Mouse (Mus musculus) embryo, embryonic 11 days (tissue): ENCODE measurements at regions not wholly inside any gene's neighbourhood (a gene's known extent, or its start where the extent isn't known, plus 50 kb on each side); places are given as distances from the start of the nearest gene placed in this dataset.
"Not testable (repeated sequence)": the region's sequence is repeated elsewhere in the genome, so short reads cannot be mapped to it uniquely, and the experiment has no call there.

Experiments
- DNase-seq: peaks from one replicate; pipeline ENCODE4 v3.0.0-alpha.2; 2015

DNA sequence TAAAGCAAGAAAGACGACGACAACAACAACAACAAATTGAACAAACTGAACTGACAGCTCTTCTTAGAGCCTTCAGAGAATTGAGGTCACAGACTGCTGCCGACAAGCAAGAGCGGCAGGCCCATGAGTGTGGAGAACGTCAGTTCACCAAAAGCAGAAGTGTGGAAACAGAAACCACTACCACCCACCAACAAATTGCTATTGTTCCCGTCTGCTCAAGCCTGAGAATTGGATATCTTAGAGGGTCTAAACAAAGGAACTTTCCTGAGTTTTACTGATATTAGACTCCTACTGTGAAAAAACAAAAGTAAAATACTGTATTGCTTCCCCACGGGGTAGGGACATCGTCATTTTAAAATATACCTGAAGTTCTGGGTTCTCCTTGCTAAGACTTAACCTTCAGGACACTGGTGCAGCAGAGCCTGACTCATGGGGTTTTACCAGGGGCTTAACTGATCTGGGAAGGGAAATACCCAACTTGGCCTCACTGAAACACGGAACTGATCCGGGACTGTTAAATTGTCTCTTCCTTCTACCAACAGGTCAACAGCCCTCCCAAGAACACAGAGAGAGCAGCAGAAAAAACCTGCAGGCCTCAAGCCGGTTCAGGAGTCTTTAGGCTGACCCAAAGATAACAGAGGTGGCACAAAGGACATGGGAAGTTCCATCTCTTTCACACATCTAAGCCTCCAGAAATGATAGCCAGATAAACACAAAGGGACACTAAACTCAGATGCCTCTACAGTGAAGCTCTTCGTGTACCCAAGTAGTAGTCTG lies 238.1 kb downstream of the Gm5426 start:
- DNase-seq = no peak

DNA sequence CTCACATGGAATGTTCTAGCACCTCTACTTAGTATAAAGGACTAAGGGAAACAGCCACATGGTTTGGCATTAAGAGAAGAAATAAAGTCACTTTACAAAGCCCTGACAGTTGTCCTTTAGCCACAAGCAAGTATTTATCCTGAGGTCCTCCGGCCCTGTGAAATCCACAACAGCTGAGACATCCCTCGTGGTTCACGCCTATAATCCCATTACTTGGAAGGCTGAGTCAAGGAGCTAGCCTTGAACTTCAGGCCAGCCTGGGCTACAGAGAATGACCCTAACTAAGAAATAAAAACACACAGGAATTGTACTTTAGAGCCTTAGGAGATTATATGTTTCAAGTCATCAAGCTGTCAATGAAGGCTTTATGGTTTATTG lies 238.7 kb downstream of the Gm5426 start:
- DNase-seq = no peak

DNA sequence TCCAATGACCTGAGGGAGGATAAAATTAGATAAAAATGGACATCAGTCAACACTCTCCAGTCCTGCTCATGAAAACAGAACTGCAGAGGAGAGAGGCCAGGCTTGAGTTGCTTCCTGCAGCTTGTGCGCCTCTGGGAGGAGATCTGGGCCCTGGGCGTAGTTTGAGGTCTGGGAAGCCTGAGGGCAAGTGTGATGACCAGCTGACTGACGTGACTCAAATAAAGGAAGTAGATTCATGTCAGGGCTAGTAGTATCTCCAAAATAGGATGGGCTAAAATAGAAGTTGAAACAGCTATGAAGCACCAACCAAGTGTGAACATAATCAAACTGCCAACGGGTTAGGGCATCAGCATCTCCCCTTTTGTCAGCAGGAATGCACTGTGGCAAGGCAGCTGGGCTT lies 239.3 kb upstream of the Btg1 start:
- DNase-seq = no peak

DNA sequence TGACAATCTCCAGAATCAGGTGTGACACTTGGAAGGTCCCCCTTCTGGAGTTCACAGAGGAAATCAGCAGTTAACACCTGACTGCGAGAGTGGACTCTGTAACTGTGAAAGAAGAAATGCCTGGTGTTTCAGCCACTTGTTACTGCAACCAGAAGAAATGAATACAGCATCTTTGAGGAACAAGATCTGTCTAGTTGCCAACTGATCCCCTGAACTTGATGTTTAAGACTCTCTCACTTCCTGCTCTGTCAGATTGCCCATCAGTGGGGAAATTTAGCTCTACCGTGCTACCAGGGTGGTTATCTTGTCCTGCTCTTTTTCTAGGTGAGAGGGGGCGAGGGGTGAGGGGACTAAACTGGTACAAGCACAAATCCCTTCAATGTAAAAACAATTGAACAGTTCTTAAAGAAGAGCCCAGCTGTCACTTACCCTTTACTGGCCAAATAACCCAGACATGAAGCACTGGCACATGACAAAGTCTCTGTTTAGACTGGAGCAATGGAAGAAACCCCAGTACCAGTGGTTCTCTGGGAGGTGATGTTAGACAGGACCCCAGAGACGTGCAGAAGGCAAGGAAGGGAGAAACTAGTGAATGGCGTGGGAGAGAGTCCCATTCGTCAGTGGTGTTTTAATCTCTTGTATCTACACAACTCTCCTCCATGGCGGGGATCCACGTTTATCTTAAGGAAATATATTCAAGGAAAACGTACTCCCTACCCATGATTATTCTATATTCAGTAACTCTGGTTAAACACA lies 237.6 kb upstream of the Btg1 start:
- DNase-seq = no peak

DNA sequence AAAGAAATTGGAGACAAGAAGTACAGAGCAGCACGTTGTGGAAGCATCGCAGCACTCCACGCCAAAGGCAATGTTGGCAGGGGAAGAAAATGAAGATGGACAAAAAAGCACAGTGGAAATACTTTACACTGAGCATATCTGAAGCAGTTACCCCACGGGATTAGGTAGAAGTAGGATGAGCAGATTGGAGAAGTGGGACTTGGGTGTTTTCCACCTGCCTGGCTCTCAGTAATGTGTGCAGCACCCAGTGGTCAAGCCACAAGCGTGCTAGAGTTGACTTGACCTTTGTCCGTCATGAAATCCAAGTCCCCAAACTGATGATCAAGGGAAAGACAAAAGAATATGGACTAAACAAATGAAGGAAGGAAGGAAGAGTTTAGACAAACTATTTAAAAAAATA lies 235.1 kb upstream of the Btg1 start:
- no peak for DNase-seq

DNA sequence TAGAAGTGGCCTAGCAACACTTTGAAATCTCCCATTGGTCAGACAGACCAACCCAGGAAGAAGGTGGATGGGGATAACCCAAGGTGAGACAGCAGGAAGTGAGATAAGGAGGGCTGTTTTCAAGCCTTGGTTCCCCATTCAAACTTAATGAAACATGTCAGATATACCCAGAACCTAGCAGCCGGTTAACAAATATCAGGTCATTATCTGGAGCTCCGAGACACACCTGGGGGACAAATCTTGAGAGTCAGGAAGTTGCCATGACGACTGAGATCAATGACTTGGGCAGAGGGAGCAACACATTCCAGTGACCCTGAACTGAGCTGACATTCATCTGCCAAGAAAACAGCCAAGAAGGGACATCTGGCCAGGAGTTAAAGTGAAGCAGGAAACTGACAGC lies 225.1 kb upstream of the Btg1 start:
- DNase-seq = no peak

DNA sequence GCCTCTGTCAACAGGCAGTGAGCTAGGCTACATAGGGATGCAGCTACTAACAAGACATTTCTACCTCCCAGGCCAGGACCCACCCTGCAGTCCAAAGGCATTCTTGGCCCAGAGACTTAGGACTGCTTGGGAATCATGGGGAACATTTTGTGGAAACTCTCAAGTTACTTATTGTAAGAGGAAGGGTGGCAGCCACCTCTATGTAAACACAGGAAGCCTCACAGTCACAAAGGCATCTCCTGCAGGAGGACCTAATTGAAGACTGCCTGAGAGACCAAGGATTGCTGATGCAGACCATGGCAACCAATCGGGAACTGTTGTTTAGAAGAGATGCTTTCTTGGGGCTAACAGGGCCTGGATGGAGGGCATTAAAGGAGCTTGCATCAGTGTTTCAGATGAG lies 224.0 kb upstream of the Btg1 start:
- no peak for DNase-seq

DNA sequence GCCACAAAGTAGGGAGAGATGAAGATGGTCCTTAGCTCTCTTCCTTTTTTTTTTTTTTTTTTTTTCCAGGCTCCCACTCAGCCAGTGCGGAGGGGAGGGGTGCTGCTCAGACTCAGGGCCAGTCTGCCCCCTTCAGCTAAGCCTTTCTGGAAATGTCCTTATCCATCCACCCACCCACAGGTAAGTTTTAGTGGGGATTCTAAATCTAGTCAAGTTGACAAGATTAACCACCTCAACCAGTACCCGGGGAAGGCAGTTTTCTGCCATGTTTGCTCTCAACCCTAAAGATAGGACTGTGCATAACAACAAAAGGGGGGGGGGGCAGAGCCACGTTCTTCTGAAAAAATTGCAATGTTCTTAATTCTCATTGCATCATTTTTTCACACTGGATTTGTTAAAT lies 222.6 kb upstream of the Btg1 start:
- no peak for DNase-seq

DNA sequence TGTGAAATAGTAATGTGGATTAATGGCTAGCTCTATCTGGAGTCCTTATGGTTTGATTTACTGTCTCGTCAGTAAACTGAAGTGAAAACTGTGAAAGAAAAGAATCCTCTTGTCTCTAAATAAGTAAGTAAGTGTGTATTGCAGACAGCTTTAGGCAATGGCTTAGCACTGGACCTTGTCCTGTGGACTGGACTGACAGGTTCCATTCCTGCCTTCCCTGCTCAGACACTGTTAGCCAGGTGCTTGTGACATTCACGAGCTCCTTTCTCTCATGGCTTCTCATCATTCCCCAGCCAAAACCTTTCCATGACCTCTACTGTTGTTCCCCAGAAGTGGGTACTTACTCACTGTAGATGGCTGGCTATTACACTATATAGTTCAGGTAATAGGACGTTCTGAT lies 221.8 kb upstream of the Btg1 start:
- DNase-seq = no peak

DNA sequence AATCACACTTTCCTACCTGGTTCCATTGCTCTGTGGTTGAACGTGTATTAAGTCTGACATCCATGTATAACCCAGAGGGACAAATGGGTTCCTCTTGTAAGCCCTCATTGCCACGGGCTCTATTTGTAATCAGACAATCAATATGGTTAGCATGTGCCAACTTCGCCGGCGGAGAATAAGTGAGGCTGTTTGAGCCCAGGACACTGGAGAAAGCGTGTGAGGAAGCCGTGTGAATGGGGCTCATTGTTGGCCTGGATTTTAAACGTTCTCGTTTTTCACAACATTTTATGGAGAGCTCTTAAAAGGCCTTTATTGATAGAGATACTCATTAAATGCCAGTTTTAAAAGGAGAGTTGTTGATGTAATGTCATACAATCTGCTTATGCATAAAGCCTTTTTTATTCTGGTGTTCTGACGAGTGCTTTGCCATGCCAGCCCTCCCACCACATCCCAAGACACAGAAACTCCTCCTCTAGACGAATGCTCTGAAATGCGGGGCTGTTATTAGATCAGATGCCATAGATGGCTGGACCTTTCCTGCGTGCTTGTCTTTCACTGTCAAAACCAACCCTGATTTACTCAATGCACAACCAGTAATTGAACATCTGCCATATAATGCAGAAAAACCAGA lies 218.8 kb upstream of the Btg1 start:
- no peak for DNase-seq

DNA sequence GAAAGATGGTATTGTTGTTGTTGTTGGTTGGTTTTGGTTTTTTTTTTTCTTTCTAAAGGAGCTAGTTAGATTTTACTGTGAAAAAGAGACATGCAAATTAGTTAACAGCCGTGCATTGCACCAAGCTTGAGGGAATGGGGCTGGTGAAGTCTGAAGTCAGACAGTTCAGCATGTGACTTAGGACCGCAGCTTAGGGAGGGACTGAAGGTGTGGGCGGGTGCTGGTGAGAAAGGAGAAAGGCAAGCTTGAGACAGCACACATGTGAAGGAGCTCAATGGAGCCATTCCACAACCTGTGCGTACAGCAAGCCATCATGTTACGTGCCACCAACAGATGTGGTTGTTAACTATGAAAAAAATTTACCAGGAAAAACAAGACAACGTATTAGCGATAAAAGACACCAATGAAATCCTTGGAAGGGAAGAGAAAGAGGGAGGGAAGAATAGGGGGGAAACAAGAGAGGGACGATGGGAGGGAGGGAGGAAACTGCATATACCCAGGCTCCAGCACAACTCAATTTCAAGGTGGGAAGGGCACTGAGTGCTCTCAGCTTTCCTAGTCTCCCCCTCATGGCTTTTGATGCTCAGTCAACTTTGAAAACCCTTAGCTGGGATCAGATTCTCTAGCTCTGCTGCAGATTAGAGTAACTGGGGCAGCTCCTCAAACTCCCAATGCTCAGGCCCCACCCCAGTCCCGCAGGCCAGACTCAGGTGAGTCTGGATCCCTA lies 218.1 kb upstream of the Btg1 start:
- DNase-seq = no peak

DNA sequence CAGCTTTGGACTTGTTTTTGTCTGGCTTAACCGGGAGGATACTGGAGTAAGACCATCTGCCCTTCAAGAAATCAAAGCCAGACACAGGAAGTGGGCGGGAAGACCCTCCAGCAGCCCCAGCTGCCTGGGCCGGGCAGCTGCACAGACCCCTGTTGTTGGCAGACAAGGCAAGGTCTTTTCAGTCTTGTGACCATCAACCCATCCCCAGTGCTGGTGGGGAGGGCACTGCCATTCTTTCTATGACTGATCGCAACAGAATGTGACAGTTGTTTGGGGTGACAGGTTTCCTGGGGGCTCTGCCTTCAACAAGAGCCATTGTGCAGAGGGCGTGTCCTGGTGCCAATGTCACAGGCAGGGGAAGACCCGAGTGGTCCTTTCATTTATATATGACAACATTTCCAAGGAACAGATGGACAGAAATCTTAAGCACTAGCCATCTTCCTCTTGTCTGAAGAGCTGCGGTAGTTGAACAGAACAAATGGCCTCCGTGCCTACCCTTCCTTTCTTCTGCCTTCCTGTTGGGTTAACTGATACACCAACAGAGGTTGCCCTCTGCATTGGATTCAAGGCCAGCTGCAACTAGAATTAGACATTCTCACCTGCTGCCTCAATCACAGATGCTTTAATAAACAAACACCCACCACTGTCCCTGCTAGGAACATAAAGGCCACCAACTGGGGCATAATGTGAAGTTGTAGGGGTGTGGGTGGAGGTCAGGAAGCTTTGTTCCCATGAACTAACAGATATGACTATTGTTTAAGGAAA lies 217.0 kb upstream of the Btg1 start:
- DNase-seq = peak; percentile 48

DNA sequence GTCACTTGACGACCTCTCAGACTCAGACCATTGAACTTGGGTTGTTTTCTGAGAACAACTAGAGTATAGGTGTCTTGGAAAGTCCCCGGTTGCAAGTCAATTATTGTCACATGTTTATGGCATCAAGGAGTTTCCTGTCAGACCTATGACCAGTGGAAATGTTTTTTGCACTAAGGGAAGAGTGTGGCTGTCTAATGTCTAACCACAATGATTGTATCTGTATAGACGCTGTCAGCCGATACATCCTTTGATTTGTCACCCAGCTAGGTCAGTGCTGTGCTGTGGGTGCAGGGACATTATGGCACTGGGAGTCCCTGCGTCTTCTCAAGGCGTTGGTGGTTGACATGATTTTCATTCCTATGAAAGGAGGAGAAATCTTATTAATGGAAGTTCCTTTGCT lies 216.0 kb upstream of the Btg1 start:
- DNase-seq = no peak

DNA sequence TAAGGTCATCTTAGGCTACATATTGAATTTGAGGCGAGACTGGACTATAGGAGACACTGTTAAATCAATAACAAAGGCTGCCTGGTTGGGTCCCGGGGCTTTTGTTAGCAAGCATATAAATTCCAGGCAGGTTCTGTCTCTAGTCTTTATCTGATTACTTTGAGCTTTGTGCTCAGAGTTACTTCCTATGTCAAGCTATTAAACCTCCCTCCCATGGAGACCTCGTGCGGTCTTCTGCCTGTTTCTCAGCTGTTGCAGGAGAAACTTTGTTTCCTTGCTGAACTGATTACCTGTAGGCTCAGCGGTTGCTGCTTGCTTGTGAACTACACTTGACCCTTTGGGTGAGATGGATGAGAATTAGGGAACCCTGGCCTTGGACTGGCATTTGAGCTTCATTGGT lies 210.5 kb upstream of the Btg1 start:
- DNase-seq = no peak

DNA sequence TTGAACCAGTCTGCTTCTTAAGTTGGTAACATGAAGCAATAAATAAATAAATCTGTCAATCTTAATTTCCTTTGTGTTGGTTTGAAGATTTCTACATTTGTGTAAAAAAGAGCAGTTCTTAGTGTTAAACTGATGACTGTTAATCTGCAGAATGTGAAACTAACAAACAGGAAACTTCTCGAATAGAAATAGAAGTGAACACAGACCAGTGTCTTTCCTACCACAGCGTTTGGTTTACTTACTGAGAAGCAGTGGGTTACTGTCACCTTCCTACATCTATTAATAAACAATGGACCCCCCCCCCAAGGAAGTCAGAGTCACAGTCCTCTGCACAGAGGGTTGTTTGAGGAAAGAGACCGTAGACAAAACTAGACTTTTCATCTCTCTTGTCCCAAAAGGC lies 209.0 kb upstream of the Btg1 start:
- DNase-seq = no peak

DNA sequence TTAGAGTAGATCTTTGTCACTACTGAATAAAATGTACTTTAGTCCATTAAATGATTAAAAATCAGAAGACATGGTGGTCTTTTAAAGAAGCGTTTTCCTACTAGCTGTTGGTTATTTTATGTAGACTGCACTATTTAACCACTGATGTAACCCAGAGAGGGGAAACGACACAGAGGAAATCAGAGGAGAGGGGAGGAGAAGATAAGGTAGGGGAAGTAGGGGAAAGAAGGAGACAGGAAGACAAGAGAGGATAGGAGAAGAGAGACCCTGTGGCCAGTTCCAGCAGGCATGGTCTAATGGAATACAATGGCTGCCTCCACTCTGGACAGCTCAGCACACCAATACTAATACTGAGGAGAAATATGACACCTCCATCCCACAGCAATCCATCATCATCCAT lies 208.6 kb upstream of the Btg1 start:
- no peak for DNase-seq

DNA sequence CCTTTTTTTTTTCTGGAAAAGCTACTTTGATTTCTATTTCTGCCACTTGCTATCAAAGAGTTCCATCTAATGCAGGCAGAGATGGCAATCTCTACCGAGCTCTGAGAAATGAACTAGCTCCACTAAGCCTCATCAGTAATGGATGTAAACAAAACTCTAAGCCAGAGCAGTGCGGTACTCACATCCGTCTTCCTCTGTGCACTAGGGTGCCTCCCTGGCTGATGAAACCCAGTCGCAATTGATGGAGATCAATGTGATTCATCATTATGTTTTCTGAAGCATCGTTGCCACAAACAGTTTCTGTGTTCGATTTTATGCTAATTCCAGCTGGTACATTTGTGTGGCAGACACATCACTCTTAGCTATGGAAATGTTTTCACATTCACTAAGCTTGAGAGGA lies 206.8 kb upstream of the Btg1 start:
- no peak for DNase-seq

DNA sequence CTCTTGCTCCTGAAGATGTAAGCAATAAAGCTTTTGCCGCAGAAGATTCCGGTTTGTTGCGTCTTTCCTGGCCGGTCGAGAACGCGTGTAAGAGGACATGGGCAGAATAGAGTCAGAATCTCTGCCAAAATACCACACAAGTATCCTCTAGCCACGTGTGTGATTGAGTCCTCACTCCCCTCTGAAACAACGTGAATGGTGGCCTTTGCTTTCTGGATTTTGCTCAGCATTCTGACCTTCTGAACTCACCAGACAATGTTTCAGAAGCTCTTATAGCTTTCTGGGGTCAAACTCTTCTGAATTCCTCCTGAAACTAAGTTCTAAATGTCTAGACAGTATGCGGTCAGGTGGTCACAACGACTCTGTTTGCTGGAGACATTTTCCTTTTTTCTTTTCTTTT lies 202.0 kb upstream of the Btg1 start:
- no peak for DNase-seq

DNA sequence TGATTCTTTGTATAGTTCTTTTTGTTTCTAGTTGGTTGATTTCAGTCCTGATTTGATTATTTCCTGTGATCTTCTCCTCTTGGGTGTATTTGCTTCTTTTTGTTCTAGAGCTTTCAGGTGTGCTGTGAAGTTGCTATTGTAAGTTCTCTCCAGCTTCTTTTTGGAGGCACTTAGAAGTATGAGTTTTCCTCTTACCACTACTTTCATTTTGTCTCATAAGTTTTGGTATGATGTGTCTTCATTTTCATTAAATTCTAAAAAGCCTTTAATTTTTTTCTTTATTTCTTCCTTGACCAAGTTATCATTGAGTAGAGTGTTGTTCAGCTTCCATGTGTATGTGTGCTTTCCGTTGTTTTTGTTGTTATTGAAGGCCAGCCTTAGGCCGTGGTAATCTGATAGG lies 195.3 kb upstream of the Btg1 start:
- DNase-seq = not testable (repeated sequence)

DNA sequence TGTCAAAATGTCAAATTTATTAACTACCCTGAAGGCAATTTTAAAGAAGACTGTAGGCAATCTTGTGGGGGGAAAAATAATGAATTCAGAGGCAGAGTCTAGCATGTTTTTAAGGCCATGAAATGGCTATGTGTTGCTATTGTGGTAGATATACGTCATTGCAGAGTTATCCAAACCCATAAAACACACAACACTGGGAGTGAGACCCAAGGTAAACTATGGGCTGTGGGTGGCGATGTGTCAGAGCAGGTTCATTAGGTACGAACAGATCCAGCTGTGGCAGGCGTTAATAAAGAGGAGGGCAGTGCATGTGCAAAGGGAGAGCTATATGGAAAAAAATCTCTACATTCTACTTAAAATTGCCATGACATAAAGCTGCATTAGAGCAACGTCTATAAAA lies 189.4 kb upstream of the Btg1 start:
- no peak for DNase-seq

DNA sequence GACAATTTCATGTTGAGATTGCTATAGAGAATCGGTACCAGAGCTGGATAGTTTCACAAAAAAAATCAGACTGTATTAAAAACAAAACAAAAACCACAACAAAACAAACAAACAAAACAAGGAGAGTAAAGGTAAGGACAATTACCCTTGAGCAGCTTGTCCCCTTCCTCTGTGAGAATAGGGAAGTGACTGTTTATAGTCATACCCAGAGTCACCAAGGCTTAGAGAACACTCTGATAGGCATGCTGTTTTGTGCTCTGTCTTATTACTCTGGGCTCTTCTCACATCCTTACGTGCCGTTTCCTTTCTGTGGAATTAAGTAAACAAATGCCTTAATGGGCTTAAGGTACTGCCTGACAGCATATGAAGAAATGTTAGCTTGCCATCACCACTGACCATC lies 186.7 kb upstream of the Btg1 start:
- no peak for DNase-seq

DNA sequence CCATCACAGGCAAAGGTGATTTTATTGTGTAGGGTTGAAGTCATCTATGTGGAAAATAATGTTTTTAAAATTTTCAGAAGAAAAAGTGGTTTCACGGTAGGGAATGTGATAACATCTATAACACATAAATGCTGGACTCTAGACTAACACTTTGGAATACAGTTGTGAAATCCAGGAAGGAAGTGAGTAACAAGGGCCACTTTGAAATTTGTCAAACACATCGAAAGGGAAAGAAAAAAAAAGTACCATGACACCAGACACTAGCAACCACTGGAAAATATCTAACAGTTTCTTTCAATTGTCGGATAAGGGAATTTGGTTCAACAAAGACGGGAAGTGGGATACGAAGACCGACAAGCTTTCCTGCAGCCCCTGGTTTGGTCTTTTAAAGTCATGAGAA lies 181.7 kb upstream of the Btg1 start:
- no peak for DNase-seq
